Mouse (Mus musculus) liver (tissue): ENCODE results near the gene Arhgap32.
"Not testable (repeated sequence)": the region's sequence is repeated elsewhere in the genome, so short reads cannot be mapped to it uniquely, and the experiment has no call there.

Experiments used
- DNase-seq: peaks from one replicate; pipeline ENCODE4 v3.0.0-alpha.2; 2020; ENCODE audit warnings: mixed read lengths

The Arhgap32 gene

GRCm38 (mm10) chr9:32115786-32116185, at the start of gene Arhgap32:
TSS of gene Arhgap32 (plus strand) at chr9:32116136.
- DNase-seq, result no peak

- no peak for DNase-seq
Measured at GRCm38 (mm10) chr9:32072778-32073177, 43.2 kb upstream of the Arhgap32 start.

- DNase-seq, result no peak
Measured at GRCm38 (mm10) chr9:32088106-32088776, 27.7 kb upstream of the Arhgap32 start.

- peak; percentile 10 for DNase-seq
Measured at GRCm38 (mm10) chr9:32088882-32089281, 27.1 kb upstream of the Arhgap32 start.

- DNase-seq, result no peak
Measured at GRCm38 (mm10) chr9:32093456-32093855, 22.5 kb upstream of the Arhgap32 start.

GRCm38 (mm10) chr9:32094351-32095120, 21.4 kb upstream of the Arhgap32 start:
- no peak for DNase-seq

GRCm38 (mm10) chr9:32095511-32095910, 20.4 kb upstream of the Arhgap32 start:
- DNase-seq, result no peak

GRCm38 (mm10) chr9:32096541-32096940, 19.4 kb upstream of the Arhgap32 start:
- no peak for DNase-seq

GRCm38 (mm10) chr9:32097123-32097522, 18.8 kb upstream of the Arhgap32 start:
- DNase-seq, result no peak

GRCm38 (mm10) chr9:32098425-32099155, 17.3 kb upstream of the Arhgap32 start:
- peak; percentile 73 for DNase-seq

- DNase-seq, result no peak
Measured at GRCm38 (mm10) chr9:32100561-32100960, 15.4 kb upstream of the Arhgap32 start.

GRCm38 (mm10) chr9:32101488-32101887, 14.4 kb upstream of the Arhgap32 start:
- peak; percentile 54 for DNase-seq

- DNase-seq, result no peak
Measured at GRCm38 (mm10) chr9:32104670-32105069, 11.3 kb upstream of the Arhgap32 start.

- DNase-seq, result no peak
Measured at GRCm38 (mm10) chr9:32110376-32110775, 5.6 kb upstream of the Arhgap32 start.

GRCm38 (mm10) chr9:32116272-32116671, 336 bp downstream of the Arhgap32 start:
- no peak for DNase-seq

GRCm38 (mm10) chr9:32117876-32118275, 1.9 kb downstream of the Arhgap32 start:
- DNase-seq, result no peak

- peak; percentile 26 for DNase-seq
Measured at GRCm38 (mm10) chr9:32118433-32118832, 2.5 kb downstream of the Arhgap32 start.

- DNase-seq, result no peak
Measured at GRCm38 (mm10) chr9:32119586-32119985, 3.6 kb downstream of the Arhgap32 start.

- no peak for DNase-seq
Measured at GRCm38 (mm10) chr9:32120162-32120561, 4.2 kb downstream of the Arhgap32 start.

GRCm38 (mm10) chr9:32121271-32121670, 5.3 kb downstream of the Arhgap32 start:
- DNase-seq, result not testable (repeated sequence)

GRCm38 (mm10) chr9:32136195-32136594, 20.3 kb downstream of the Arhgap32 start:
- DNase-seq, result no peak

GRCm38 (mm10) chr9:32136680-32137295, 20.9 kb downstream of the Arhgap32 start:
- no peak for DNase-seq
